Mouse (Mus musculus) MEL (cell line): ENCODE results near the gene Mrpl49. TPM values are rescaled to one million over a fixed set of nuclear protein-coding genes. Genes with fewer than 3 reads are reported as not detected.
A peak's percentile ranks its signal among the peaks of the same experiment; 100 is the strongest.

Experiments used
- DNase-seq: peaks from one replicate; pipeline ENCODE4 v3.0.0; 2011; ENCODE audit warnings: low read depth, low spot score
- H3K27ac ChIP-seq: 2 replicates; pipeline ENCODE4 v1.5.1; 2012; ENCODE audit warnings: low read depth, mild to moderate bottlenecking, control low read depth, low read length, moderate library complexity; ENCODE audit not compliant: control insufficient read depth
- H3K27me3 ChIP-seq, 2 experiments: fragments of 150-350 bp in 1 of 2; sonication (generic) in 1 of 2; 2 replicates each; pipeline ENCODE4 v1.6.1; 2012; ENCODE audit warnings: low read length in 2 of 2, mild to moderate bottlenecking in 2 of 2, improper control_type of control experiment in 1 of 2, moderate library complexity in 1 of 2; ENCODE audit not compliant: insufficient read depth in 2 of 2, control insufficient read depth in 1 of 2
- H3K36me3 ChIP-seq, 2 experiments: 2 replicates each; pipeline ENCODE4 v1.6.1; 2012 to 2014; ENCODE audit warnings: low read length in 2 of 2, improper control_type of control experiment in 1 of 2, inconsistent platforms in 1 of 2, mild to moderate bottlenecking in 1 of 2; ENCODE audit not compliant: insufficient read depth in 2 of 2, control insufficient read depth in 1 of 2
- H3K4me1 ChIP-seq, 2 experiments: fragments of 150-350 bp in 1 of 2; sonication (generic) in 1 of 2; 2 replicates each; pipeline ENCODE4 v1.6.1; 2012; ENCODE audit warnings: low read length in 2 of 2, improper control_type of control experiment in 1 of 2, mild to moderate bottlenecking in 1 of 2; ENCODE audit not compliant: insufficient read depth in 2 of 2, control insufficient read depth in 1 of 2
- H3K4me3 ChIP-seq, 2 experiments: fragments of 150-350 bp in 1 of 2; sonication (generic) in 1 of 2; 2 replicates each; pipeline ENCODE4 v1.5.1; 2012; ENCODE audit warnings: low read depth in 2 of 2, low read length in 2 of 2, mild to moderate bottlenecking in 2 of 2, moderate library complexity in 2 of 2, control low read depth in 1 of 2, improper control_type of control experiment in 1 of 2; ENCODE audit not compliant: control insufficient read depth in 1 of 2, insufficient read depth in 1 of 2
- H3K79me2 ChIP-seq: 2 replicates; pipeline ENCODE4 v1.6.1; 2012; ENCODE audit warnings: mild to moderate bottlenecking, low read length, moderate library complexity; ENCODE audit not compliant: control insufficient read depth, poor library complexity, insufficient read depth
- H3K9ac ChIP-seq: 2 replicates; pipeline ENCODE4 v1.6.1; 2012; ENCODE audit warnings: low read depth, mild to moderate bottlenecking, control low read depth, low read length, moderate library complexity; ENCODE audit not compliant: control insufficient read depth, poor library complexity, severe bottlenecking
- H3K9me3 ChIP-seq: fragments of 150-350 bp; sonication (generic); replicated peaks from 2 replicates; pipeline ENCODE4 v1.6.1; 2012; ENCODE audit warnings: mild to moderate bottlenecking, low read length, improper control_type of control experiment, moderate library complexity; ENCODE audit not compliant: insufficient read depth
- BHLHE40 ChIP-seq: IDR thresholded peaks from 2 replicates; pipeline ENCODE4 v1.6.1; 2012; ENCODE audit warnings: low read depth, mild to moderate bottlenecking, inconsistent platforms, low read length, improper control_type of control experiment, borderline replicate concordance
- CHD1 ChIP-seq: IDR thresholded peaks from 2 replicates; pipeline ENCODE4 v1.6.1; 2012; ENCODE audit warnings: low read depth, mild to moderate bottlenecking, inconsistent platforms, low read length, improper control_type of control experiment
- E2F4 ChIP-seq: IDR thresholded peaks from 2 replicates; pipeline ENCODE4 v1.6.1; 2011; ENCODE audit warnings: low read depth, low read length, improper control_type of control experiment, borderline replicate concordance
- ELF1 ChIP-seq: IDR thresholded peaks from 2 replicates; pipeline ENCODE4 v1.6.1; 2014; ENCODE audit warnings: low read depth, mild to moderate bottlenecking, inconsistent platforms, low read length, improper control_type of control experiment, moderate library complexity
- EP300 ChIP-seq, 2 experiments: IDR thresholded peaks; 2 replicates each; pipeline ENCODE4 v1.6.1; 2011; ENCODE audit warnings: improper control_type of control experiment in 2 of 2, low read length in 2 of 2, low read depth in 1 of 2, mild to moderate bottlenecking in 1 of 2
- ETS1 ChIP-seq: IDR thresholded peaks from 2 replicates; pipeline ENCODE4 v1.6.1; 2012; ENCODE audit warnings: low read depth, mild to moderate bottlenecking, inconsistent platforms, low read length, improper control_type of control experiment, moderate library complexity
- GABPA ChIP-seq: IDR thresholded peaks from 2 replicates; pipeline ENCODE4 v1.6.1; 2012; ENCODE audit warnings: low read depth, mild to moderate bottlenecking, inconsistent platforms, low read length, improper control_type of control experiment, moderate library complexity
- GATA1 ChIP-seq: IDR thresholded peaks from 2 replicates; pipeline ENCODE4 v1.6.1; 2011; ENCODE audit warnings: low read depth, low read length, improper control_type of control experiment
- HCFC1 ChIP-seq: IDR thresholded peaks from 2 replicates; pipeline ENCODE4 v1.6.1; 2012; ENCODE audit warnings: low read depth, mild to moderate bottlenecking, inconsistent platforms, low read length, improper control_type of control experiment, moderate library complexity
- JUND ChIP-seq: IDR thresholded peaks from 2 replicates; pipeline ENCODE4 v1.6.1; 2011; ENCODE audit warnings: low read depth, mild to moderate bottlenecking, improper control_type of control experiment, low read length
- KAT2A ChIP-seq: conservative IDR thresholded peaks from 2 replicates; pipeline ENCODE4 v1.6.1; 2012; ENCODE audit warnings: low read depth, low read length, improper control_type of control experiment, inconsistent platforms
- MAFK ChIP-seq: IDR thresholded peaks from 2 replicates; pipeline ENCODE4 v1.6.1; 2011; ENCODE audit warnings: low read depth, mild to moderate bottlenecking, low read length, improper control_type of control experiment, borderline replicate concordance
- MAX ChIP-seq: IDR thresholded peaks from 2 replicates; pipeline ENCODE4 v1.6.1; 2011; ENCODE audit warnings: low read length, improper control_type of control experiment
- MAZ ChIP-seq: IDR thresholded peaks from 2 replicates; pipeline ENCODE4 v1.6.1; 2012; ENCODE audit warnings: low read depth, mild to moderate bottlenecking, inconsistent platforms, low read length, improper control_type of control experiment
- MEF2A ChIP-seq: IDR thresholded peaks from 2 replicates; pipeline ENCODE4 v1.6.1; 2014; ENCODE audit warnings: low read depth, mild to moderate bottlenecking, inconsistent platforms, low read length, improper control_type of control experiment; ENCODE audit not compliant: poor library complexity, insufficient replicate concordance, severe bottlenecking; ENCODE audit errors: extremely low read depth
- MXI1 ChIP-seq: IDR thresholded peaks from 2 replicates; pipeline ENCODE4 v1.6.1; 2011; ENCODE audit warnings: mild to moderate bottlenecking, low read depth, low read length, improper control_type of control experiment
- MYB ChIP-seq: IDR thresholded peaks from 2 replicates; pipeline ENCODE4 v1.6.1; 2011; ENCODE audit warnings: mild to moderate bottlenecking, low read depth, low read length, improper control_type of control experiment
- MYC ChIP-seq: IDR thresholded peaks from 2 replicates; pipeline ENCODE4 v1.6.1; 2011; ENCODE audit warnings: low read depth, mild to moderate bottlenecking, low read length, improper control_type of control experiment, moderate library complexity
- NELFE ChIP-seq: IDR thresholded peaks from 2 replicates; pipeline ENCODE4 v1.6.1; 2011; ENCODE audit warnings: low read depth, low read length, improper control_type of control experiment
- NRF1 ChIP-seq: IDR thresholded peaks from 2 replicates; pipeline ENCODE4 v1.6.1; 2014; ENCODE audit warnings: low read depth, mild to moderate bottlenecking, inconsistent platforms, low read length, improper control_type of control experiment, moderate library complexity; ENCODE audit not compliant: poor library complexity, insufficient read depth, severe bottlenecking
- POLR2A ChIP-seq, 2 experiments: IDR thresholded peaks; 2 replicates each; pipeline ENCODE4 v1.6.1; 2011 to 2012; ENCODE audit warnings: low read length in 2 of 2, mild to moderate bottlenecking in 2 of 2, control low read depth in 1 of 2, improper control_type of control experiment in 1 of 2, low read depth in 1 of 2, moderate library complexity in 1 of 2; ENCODE audit not compliant: control insufficient read depth in 1 of 2, insufficient read depth in 1 of 2, poor library complexity in 1 of 2
- POLR2AphosphoS2 ChIP-seq: IDR thresholded peaks from 2 replicates; pipeline ENCODE4 v1.6.1; 2011; ENCODE audit warnings: low read length, improper control_type of control experiment
- POLR2AphosphoS5 ChIP-seq: IDR thresholded peaks from 2 replicates; pipeline ENCODE4 v1.6.1; 2012; ENCODE audit warnings: low read depth, borderline replicate concordance, mild to moderate bottlenecking, inconsistent platforms, low read length, moderate library complexity, mixed read lengths
- RAD21 ChIP-seq: IDR thresholded peaks from 2 replicates; pipeline ENCODE4 v1.6.1; 2011; ENCODE audit warnings: mild to moderate bottlenecking, low read depth, low read length, improper control_type of control experiment
- RCOR1 ChIP-seq: IDR thresholded peaks from 2 replicates; pipeline ENCODE4 v1.6.1; 2012; ENCODE audit warnings: low read depth, mild to moderate bottlenecking, inconsistent platforms, low read length, improper control_type of control experiment
- SIN3A ChIP-seq: IDR thresholded peaks from 2 replicates; pipeline ENCODE4 v1.6.1; 2012; ENCODE audit warnings: low read length, improper control_type of control experiment, inconsistent platforms
- SMC3 ChIP-seq: IDR thresholded peaks from 2 replicates; pipeline ENCODE4 v1.6.1; 2011; ENCODE audit warnings: low read depth, low read length, improper control_type of control experiment
- TAL1 ChIP-seq: IDR thresholded peaks from 2 replicates; pipeline ENCODE4 v1.6.1; 2012; ENCODE audit warnings: mild to moderate bottlenecking, inconsistent platforms, low read length, moderate library complexity, mixed read lengths
- TBP ChIP-seq: IDR thresholded peaks from 2 replicates; pipeline ENCODE4 v1.8.0; 2011; ENCODE audit warnings: low read depth, low read length, improper control_type of control experiment
- TCF12 ChIP-seq: IDR thresholded peaks from 2 replicates; pipeline ENCODE4 v1.6.1; 2014; ENCODE audit warnings: low read depth, mild to moderate bottlenecking, inconsistent platforms, low read length, improper control_type of control experiment, moderate library complexity
- UBTF ChIP-seq: IDR thresholded peaks from 2 replicates; pipeline ENCODE4 v1.6.1; 2012; ENCODE audit warnings: low read depth, mild to moderate bottlenecking, inconsistent platforms, low read length, improper control_type of control experiment, moderate library complexity, borderline replicate concordance; ENCODE audit not compliant: insufficient read depth
- USF1 ChIP-seq: IDR thresholded peaks from 2 replicates; pipeline ENCODE4 v1.6.1; 2014; ENCODE audit warnings: low read depth, mild to moderate bottlenecking, inconsistent platforms, low read length, improper control_type of control experiment, moderate library complexity
- ZC3H11A ChIP-seq: IDR thresholded peaks from 2 replicates; pipeline ENCODE4 v1.6.1; 2012; ENCODE audit warnings: low read depth, mild to moderate bottlenecking, inconsistent platforms, low read length, improper control_type of control experiment
- ZKSCAN1 ChIP-seq: IDR thresholded peaks from 2 replicates; pipeline ENCODE4 v1.6.1; 2012; ENCODE audit warnings: low read depth, mild to moderate bottlenecking, inconsistent platforms, low read length, improper control_type of control experiment, moderate library complexity
- ZMIZ1 ChIP-seq: IDR thresholded peaks from 2 replicates; pipeline ENCODE4 v1.6.1; 2012; ENCODE audit warnings: low read depth, mild to moderate bottlenecking, inconsistent platforms, low read length, improper control_type of control experiment, moderate library complexity
- polyA plus RNA-seq, 2 experiments: library from polyadenylated mRNA; stranded (reverse) in 1 of 2; unstranded in 1 of 2; fragments of >175 nt in 1 of 2; fragments of >200 nt in 1 of 2; gene quantifications; 2 replicates each; pipeline versions ENCODE4 v1.2.1 to v1.2.4; 2012; ENCODE audit warnings: low replicate concordance in 2 of 2, low read depth in 1 of 2; ENCODE audit not compliant: insufficient read length in 2 of 2, insufficient read depth in 1 of 2, missing spikeins in 1 of 2
- total RNA-seq: library from RNA; depleted of rRNA; stranded (reverse); fragments of 300-350 nt; gene quantifications from 2 replicates; pipeline ENCODE4 v1.2.3, GENCODE M21; 2012

Mrpl49 gene
- total and polyA plus RNA-seq, 3 experiments, result 81.6 to 98.7 TPM; not detected in 1

GRCm38 (mm10) chr19:6045366-6046293 is 12.0 kb downstream of the Mrpl49 start:
- H3K27ac ChIP-seq, result peak overlapping the region; percentile 94
- peaks cover 3 to 23% of the 10 kb centered on the region in 2 experiments; a peak in 3 of 4 replicates for H3K4me1 ChIP-seq
- peak; percentile 87 for DNase-seq
- peak overlapping the region; percentile 77 for H3K9ac ChIP-seq
- peaks cover 22% of the 10 kb centered on the region for H3K79me2 ChIP-seq
- H3K27me3 ChIP-seq, result no peaks in the 10 kb centered on the region
- H3K36me3 ChIP-seq, result peaks cover 0 to 12% of the 10 kb centered on the region in 2 experiments; a peak in 1 of 4 replicates
- no peaks in the 10 kb centered on the region for H3K9me3 ChIP-seq
- H3K4me3 ChIP-seq, result peak overlapping the region; percentile 61 to 75
- TF ChIP-seq UBTF (no peak), ZC3H11A (no peak), ELF1 (no peak), TBP (no peak; the same call in 1 of the 2 replicates), POLR2AphosphoS2 (no peak), ZMIZ1 (no peak; the same call in 1 of the 2 replicates), NRF1 (no peak), POLR2AphosphoS5 (no peak), NELFE (0 out of 2 replicates have a peak, but pooled peaks have one; percentile 31), ETS1 (no peak), MAZ (peak; percentile 78; the same call in 1 of the 2 replicates), MXI1 (no peak; the same call in 1 of the 2 replicates), JUND (no peak), GABPA (no peak), MAX (peak; percentile 40), CHD1 (peak; percentile 53; the same call in 1 of the 2 replicates), HCFC1 (peak; percentile 46), MEF2A (no peak), USF1 (no peak), ZKSCAN1 (no peak), RCOR1 (no peak), SMC3 (no peak), TCF12 (no peak), MYB (no peak), E2F4 (no peak), BHLHE40 (no peak), POLR2A (IDR thresholded peaks at IDR 0.05; ENCODE audit: control insufficient read depth in 1 of 2, insufficient read depth in 1 of 2, low read depth in 1 of 2, low read length in 2 of 2, poor library complexity in 1 of 2) (no peak; a peak in 1 of 4 replicates), GATA1 (peak; percentile 8; the same call in 1 of the 2 replicates), SIN3A (no peak; the same call in 1 of the 2 replicates), EP300 (IDR thresholded peaks at IDR 0.05; ENCODE audit: low read depth in 1 of 2, low read length in 2 of 2) (no peak; a peak in 1 of 4 replicates), RAD21 (peak; percentile 1; the same call in 1 of the 2 replicates), MAFK (no peak), KAT2A (peak; percentile 31; the same call in 1 of the 2 replicates), MYC (0 out of 2 replicates have a peak, but pooled peaks have one; percentile 14), TAL1 (no peak)
